Mouse (Mus musculus) forebrain, embryonic 11.5 days (tissue): ENCODE results near the gene Wbp4. TPM values are rescaled to one million over a fixed set of nuclear protein-coding genes. Genes with fewer than 3 reads are reported as not detected.
"Not testable (repeated sequence)": the region's sequence is repeated elsewhere in the genome, so short reads cannot be mapped to it uniquely, and the experiment has no call there.

ENCODE experiments used
- ATAC-seq: fragments of 200-750 bp; cut with Nextera tagmentation; replicated peaks from 2 replicates; pipeline ENCODE4 v1.8.0; 2017; ENCODE audit warnings: moderate TSS enrichment; ENCODE audit not compliant: low FRiP score
- DNase-seq: peaks from one replicate; pipeline ENCODE4 v3.0.0-alpha.2; 2017; ENCODE audit warnings: low spot score
- H3K27ac ChIP-seq: fragments of 300-500 bp; sonication (generic); 2 replicates; pipeline ENCODE4 v1.5.1; 2014; ENCODE audit warnings: low read depth, low read length
- H3K27me3 ChIP-seq: fragments of 300-500 bp; sonication (generic); 2 replicates; pipeline ENCODE4 v1.6.1; 2014; ENCODE audit warnings: mild to moderate bottlenecking, low read length, mixed read lengths; ENCODE audit not compliant: control insufficient read depth, insufficient read depth
- H3K36me3 ChIP-seq: fragments of 300-500 bp; sonication (generic); 2 replicates; pipeline ENCODE4 v1.6.1; 2014; ENCODE audit warnings: mild to moderate bottlenecking, low read length, moderate library complexity, mixed read lengths; ENCODE audit not compliant: control insufficient read depth, insufficient read depth
- H3K4me1 ChIP-seq: fragments of 300-500 bp; sonication (generic); replicated peaks from 2 replicates; pipeline ENCODE4 v1.6.1; 2014; ENCODE audit warnings: low read length, mixed read lengths; ENCODE audit not compliant: control insufficient read depth, insufficient read depth
- H3K4me2 ChIP-seq: fragments of 300-500 bp; sonication (generic); 2 replicates; pipeline ENCODE4 v1.6.1; 2014; ENCODE audit warnings: low read depth, mild to moderate bottlenecking, low read length, moderate library complexity, mixed read lengths; ENCODE audit not compliant: severe bottlenecking
- H3K4me3 ChIP-seq: fragments of 300-500 bp; sonication (generic); 2 replicates; pipeline ENCODE4 v1.5.1; 2014; ENCODE audit warnings: low read depth, low read length
- H3K9ac ChIP-seq: fragments of 300-500 bp; sonication (generic); 2 replicates; pipeline ENCODE4 v1.6.1; 2014; ENCODE audit warnings: low read length
- H3K9me3 ChIP-seq: fragments of 300-500 bp; sonication (generic); 2 replicates; pipeline ENCODE4 v1.6.1; 2016; ENCODE audit warnings: low read length, mixed read lengths; ENCODE audit not compliant: control insufficient read depth
- WGBS: fragments of 180-500 bp; shearing (Covaris S2); extraction: QIAGEN DNeasy Blood & Tissue Kit; methylation state at CpG from one replicate; pipeline ENCODE4 v1.1.7; 2014; 5-methylcytosine and 5-hydroxymethylcytosine counted together
- polyA plus RNA-seq: library from polyadenylated mRNA; unstranded; fragments of >200 nt; fragmentation: Nextera tagmentation; extraction: Ambion mirVana; gene quantifications from 2 replicates; pipeline ENCODE4 v1.2.1, GENCODE M21; 2014

Gene Wbp4
- polyA plus RNA-seq, 1 experiment from 2014 or later = 58.4 TPM

- peak overlapping the region; percentile 66 for H3K9ac ChIP-seq
Measured at GRCm38 (mm10) chr14:79426730-79427365, 54.5 kb downstream of the Wbp4 start.

GRCm38 (mm10) chr14:79425979-79426729 is 55.2 kb downstream of the Wbp4 start, which contains the start of gene Kbtbd7:
Gene Kbtbd7 (plus strand): TSS chr14:79426511.
- H3K4me3 ChIP-seq = peak within 1 kb of the TSS; percentile 48
- H3K27ac ChIP-seq = peak within 1 kb of the TSS; percentile 69; the same call in 1 of the 2 replicates
- H3K4me1 ChIP-seq = no peaks in the 10 kb centered on the region
- no peaks in the 10 kb centered on the region for H3K27me3 ChIP-seq
- ATAC-seq (peak; percentile 98), DNase-seq (peak; percentile 94)
- peak within 1 kb of the TSS; percentile 44 for H3K4me2 ChIP-seq
- peak within 1 kb of the TSS; percentile 66 for H3K9ac ChIP-seq
- peaks cover 8% of the 10 kb centered on the region; the same call in 1 of the 2 replicates for H3K9me3 ChIP-seq
- 1% methylated on average over 38 of the region's 44 CpGs for WGBS
- H3K36me3 ChIP-seq = peaks cover 2% of the 10 kb centered on the region; the same call in 1 of the 2 replicates

More at GRCm38 (mm10) chr14:79426730-79427365, 54.5 kb downstream of the Wbp4 start:
- DNase-seq, H3K27me3 ChIP-seq, H3K36me3 ChIP-seq, H3K9me3 ChIP-seq, H3K4me1 ChIP-seq: not testable (repeated sequence)
- peak overlapping the region; percentile 44 for H3K4me2 ChIP-seq
- peak; percentile 64 for ATAC-seq
- peak overlapping the region; percentile 48 for H3K4me3 ChIP-seq
- peak overlapping the region; percentile 69; the same call in 1 of the 2 replicates for H3K27ac ChIP-seq
- 67% methylated on average over 5 of the region's 59 CpGs for WGBS

GRCm38 (mm10) chr14:79420083-79420685 is 61.1 kb downstream of the Wbp4 start:
- no peaks in the 10 kb centered on the region for H3K9me3 ChIP-seq
- WGBS = 64% methylated on average over 20 of the region's 20 CpGs
- no peak overlapping the region for H3K27ac ChIP-seq
- no peak overlapping the region for H3K4me3 ChIP-seq
- H3K4me2 ChIP-seq = no peak overlapping the region
- no peak overlapping the region for H3K9ac ChIP-seq
- ATAC-seq (no peak), DNase-seq (no peak)
- H3K27me3 ChIP-seq = no peaks in the 10 kb centered on the region
- H3K36me3 ChIP-seq = no peaks in the 10 kb centered on the region
- no peaks in the 10 kb centered on the region for H3K4me1 ChIP-seq

- no peak overlapping the region for H3K9ac ChIP-seq
- H3K4me2 ChIP-seq = no peak overlapping the region
- no peak for DNase-seq
- no peaks in the 10 kb centered on the region for H3K9me3 ChIP-seq
- H3K27ac ChIP-seq = no peak overlapping the region
- no peak overlapping the region for H3K4me3 ChIP-seq
- H3K27me3 ChIP-seq = no peaks in the 10 kb centered on the region
- 77% methylated on average over 6 of the region's 6 CpGs for WGBS
- no peaks in the 10 kb centered on the region for H3K36me3 ChIP-seq
- no peaks in the 10 kb centered on the region for H3K4me1 ChIP-seq
- ATAC-seq = no peak
Measured at GRCm38 (mm10) chr14:79413121-79413520, 68.2 kb downstream of the Wbp4 start.

GRCm38 (mm10) chr14:79410662-79411061 is 70.7 kb downstream of the Wbp4 start:
- no peak overlapping the region for H3K4me2 ChIP-seq
- ATAC-seq = no peak

More at GRCm38 (mm10) chr14:79410662-79411061, 70.7 kb downstream of the Wbp4 start:
- no peak for DNase-seq
- 90% methylated on average over 2 of the region's 2 CpGs for WGBS
- Histone ChIP-seq H3K27me3 (no peaks in the 10 kb centered on the region), H3K4me3 (no peak overlapping the region), H3K4me1 (no peaks in the 10 kb centered on the region), H3K36me3 (no peaks in the 10 kb centered on the region), H3K9ac (no peak overlapping the region), H3K9me3 (no peaks in the 10 kb centered on the region), H3K27ac (no peak overlapping the region)

Other genes starting within 250 kb of the Wbp4 start
- gene Zfp957, start 234.2 kb downstream of the Wbp4 start, polyA plus RNA-seq = not detected in 2 replicates
- 72.4 and 75.8 TPM in 2 replicates for gene Rgcc, start 179.9 kb downstream of the Wbp4 start, polyA plus RNA-seq
- gene Naa16, start 90.7 kb downstream of the Wbp4 start, polyA plus RNA-seq = 48.5 and 49.1 TPM in 2 replicates
- 10.5 and 11.1 TPM in 2 replicates for gene Mtrf1, start 83.7 kb downstream of the Wbp4 start, polyA plus RNA-seq
- gene Kbtbd7, start 55.0 kb downstream of the Wbp4 start, polyA plus RNA-seq = 19.7 and 21.3 TPM in 2 replicates
- 7.9 and 8.1 TPM in 2 replicates for gene Kbtbd6, start 29.7 kb downstream of the Wbp4 start, polyA plus RNA-seq
- 7.5 and 7.6 TPM in 2 replicates for gene Elf1, start 326 bp downstream of the Wbp4 start, polyA plus RNA-seq
- 149 and 150 TPM in 2 replicates for gene Sugt1, start 106.2 kb upstream of the Wbp4 start, polyA plus RNA-seq
- 3.4 and 4.1 TPM in 2 replicates for gene Cnmd, start 180.7 kb upstream of the Wbp4 start, polyA plus RNA-seq